Mouse (Mus musculus): ENCODE data around the gene Psme2b. TPM values are rescaled to one million over a fixed set of nuclear protein-coding genes. Genes with fewer than 3 reads are reported as not detected.
"Not testable (repeated sequence)": the region's sequence is repeated elsewhere in the genome, so short reads cannot be mapped to it uniquely, and the experiment has no call there.

Psme2b gene
- polyA plus RNA-seq, 1 experiment, result 82.5 TPM

GRCm38 (mm10) chr11:48926437-48926836, 19.6 kb downstream of the Psme2b start:
- H3K4me1 ChIP-seq (ENCODE audit: control insufficient read depth, insufficient read depth, low read length); H3K27ac ChIP-seq (ENCODE audit: insufficient read depth, low read depth, low read length); H3K4me3 ChIP-seq (ENCODE audit: insufficient read depth, low read length): not testable (repeated sequence)

GRCm38 (mm10) chr11:48923818-48924217, 22.2 kb downstream of the Psme2b start:
- H3K4me1 ChIP-seq (ENCODE audit: control insufficient read depth, insufficient read depth, low read length), result peaks cover 13% of the 10 kb centered on the region
- H3K4me3 ChIP-seq (ENCODE audit: insufficient read depth, low read length); H3K27ac ChIP-seq (ENCODE audit: insufficient read depth, low read depth, low read length): not testable (repeated sequence)

- no peak overlapping the region for H3K4me3 ChIP-seq (ENCODE audit: insufficient read depth, low read length)
- TF ChIP-seq POLR2A (IDR thresholded peaks at IDR 0.05; ENCODE audit: borderline replicate concordance, low read depth, low read length) (no peak), CTCF (IDR thresholded peaks at IDR 0.05; ENCODE audit: low read depth, low read length) (no peak)
- H3K4me1 ChIP-seq (ENCODE audit: control insufficient read depth, insufficient read depth, low read length), result peaks cover 12% of the 10 kb centered on the region
- H3K27ac ChIP-seq (ENCODE audit: insufficient read depth, low read depth, low read length), result no peak overlapping the region
These were observed 27.6 kb downstream of the Psme2b start for GRCm38 (mm10) chr11:48918380-48918779.

GRCm38 (mm10) chr11:48913611-48914010, 32.4 kb downstream of the Psme2b start:
- TF ChIP-seq POLR2A (IDR thresholded peaks at IDR 0.05; ENCODE audit: borderline replicate concordance, low read depth, low read length) (no peak), CTCF (IDR thresholded peaks at IDR 0.05; ENCODE audit: low read depth, low read length) (no peak)
- no peak overlapping the region for H3K27ac ChIP-seq (ENCODE audit: insufficient read depth, low read depth, low read length)
- no peak overlapping the region for H3K4me3 ChIP-seq (ENCODE audit: insufficient read depth, low read length)
- peaks cover 5% of the 10 kb centered on the region; the same call in 1 of the 2 replicates for H3K4me1 ChIP-seq (ENCODE audit: control insufficient read depth, insufficient read depth, low read length)

GRCm38 (mm10) chr11:48908459-48908858, 37.5 kb downstream of the Psme2b start:
- Histone ChIP-seq H3K4me1 (ENCODE audit: control insufficient read depth, insufficient read depth, low read length) (no peaks in the 10 kb centered on the region; the same call in none of the 2 replicates), H3K27ac (ENCODE audit: insufficient read depth, low read depth, low read length) (no peak overlapping the region), H3K4me3 (ENCODE audit: insufficient read depth, low read length) (no peak overlapping the region)
- TF ChIP-seq POLR2A (IDR thresholded peaks at IDR 0.05; ENCODE audit: borderline replicate concordance, low read depth, low read length) (no peak), CTCF (IDR thresholded peaks at IDR 0.05; ENCODE audit: low read depth, low read length) (no peak)

- H3K4me3 ChIP-seq (ENCODE audit: insufficient read depth, low read length), result peak within 1 kb of the TSS; percentile 27
- TF ChIP-seq POLR2A (IDR thresholded peaks at IDR 0.05; ENCODE audit: borderline replicate concordance, low read depth, low read length), result no peak
- no peak for TF ChIP-seq CTCF (IDR thresholded peaks at IDR 0.05; ENCODE audit: low read depth, low read length)
- H3K27ac ChIP-seq (ENCODE audit: insufficient read depth, low read depth, low read length), result peak within 1 kb of the TSS; percentile 99
- peaks cover 32% of the 10 kb centered on the region for H3K4me1 ChIP-seq (ENCODE audit: control insufficient read depth, insufficient read depth, low read length)
These were observed 44.0 kb downstream of the Psme2b start, which contains the start of gene Gm5431 for GRCm38 (mm10) chr11:48902021-48902420. Gm5431 (minus strand) TSS chr11:48902214.

- Histone ChIP-seq H3K4me3 (ENCODE audit: insufficient read depth, low read length) (peak overlapping the region; percentile 27), H3K27ac (ENCODE audit: insufficient read depth, low read depth, low read length) (peak overlapping the region; percentile 99), H3K4me1 (ENCODE audit: control insufficient read depth, insufficient read depth, low read length) (peaks cover 32% of the 10 kb centered on the region)
These were observed 44.4 kb downstream of the Psme2b start for GRCm38 (mm10) chr11:48901567-48901930.

GRCm38 (mm10) chr11:48900654-48901566, 45.1 kb downstream of the Psme2b start:
- Histone ChIP-seq H3K27ac (ENCODE audit: insufficient read depth, low read depth, low read length) (peak overlapping the region; percentile 99), H3K4me1 (ENCODE audit: control insufficient read depth, insufficient read depth, low read length) (peaks cover 32% of the 10 kb centered on the region), H3K4me3 (ENCODE audit: insufficient read depth, low read length) (peak overlapping the region; percentile 27)

- peaks cover 32% of the 10 kb centered on the region for H3K4me1 ChIP-seq (ENCODE audit: control insufficient read depth, insufficient read depth, low read length)
- H3K4me3 ChIP-seq (ENCODE audit: insufficient read depth, low read length), result no peak overlapping the region
- H3K27ac ChIP-seq (ENCODE audit: insufficient read depth, low read depth, low read length), result no peak overlapping the region
- no peak for TF ChIP-seq CTCF (IDR thresholded peaks at IDR 0.05; ENCODE audit: low read depth, low read length)
- no peak for TF ChIP-seq POLR2A (IDR thresholded peaks at IDR 0.05; ENCODE audit: borderline replicate concordance, low read depth, low read length)
These were observed 47.1 kb downstream of the Psme2b start for GRCm38 (mm10) chr11:48898812-48899431.

Other genes with a start within 250 kb of the Psme2b start
- gene Rack1, start 145.9 kb downstream of the Psme2b start, polyA plus RNA-seq (2012; ENCODE audit: insufficient read depth, insufficient read length, missing spikeins), result 1,563 and 1,726 TPM in 2 replicates
- 55.5 and 64.4 TPM in 2 replicates for gene Trim41, start 128.8 kb downstream of the Psme2b start, polyA plus RNA-seq (2012; ENCODE audit: insufficient read depth, insufficient read length, missing spikeins)
- 1.0 and 1.1 TPM in 2 replicates for gene Trim7, start 120.0 kb downstream of the Psme2b start, polyA plus RNA-seq (2012; ENCODE audit: insufficient read depth, insufficient read length, missing spikeins)
- gene Gm12184, start 119.5 kb downstream of the Psme2b start, polyA plus RNA-seq (2012; ENCODE audit: insufficient read depth, insufficient read length, missing spikeins), result 4.8 and 11.3 TPM in 2 replicates
- gene Irgm1, start 74.5 kb downstream of the Psme2b start, polyA plus RNA-seq (2012; ENCODE audit: insufficient read depth, insufficient read length, missing spikeins), result 79.4 and 80.7 TPM in 2 replicates
- 43.3 and 53.0 TPM in 2 replicates for gene Gm5431, start 44.0 kb downstream of the Psme2b start, polyA plus RNA-seq (2012; ENCODE audit: insufficient read depth, insufficient read length, missing spikeins)
- 1.0 and 1.3 TPM in 2 replicates for gene Olfr56, start 32.7 kb upstream of the Psme2b start, polyA plus RNA-seq (2012; ENCODE audit: insufficient read depth, insufficient read length, missing spikeins)
- 27.3 and 32.4 TPM in 2 replicates for gene 9930111J21Rik1, start 33.2 kb upstream of the Psme2b start, polyA plus RNA-seq (2012; ENCODE audit: insufficient read depth, insufficient read length, missing spikeins)
- 2.7 and 3.7 TPM in 2 replicates for gene Gm12185, start 46.0 kb upstream of the Psme2b start, polyA plus RNA-seq (2012; ENCODE audit: insufficient read depth, insufficient read length, missing spikeins)
- gene Tgtp1, start 48.0 kb upstream of the Psme2b start, polyA plus RNA-seq (2012; ENCODE audit: insufficient read depth, insufficient read length, missing spikeins), result 2.3 and 5.8 TPM in 2 replicates
- gene 9930111J21Rik2, start 105.1 kb upstream of the Psme2b start, polyA plus RNA-seq (2012; ENCODE audit: insufficient read depth, insufficient read length, missing spikeins), result 72.7 and 91.8 TPM in 2 replicates
- gene Tgtp2, start 118.0 kb upstream of the Psme2b start, polyA plus RNA-seq (2012; ENCODE audit: insufficient read depth, insufficient read length, missing spikeins), result 11.8 and 21.4 TPM in 2 replicates
- 49.2 and 51.9 TPM in 2 replicates for gene Ifi47, start 130.4 kb upstream of the Psme2b start, polyA plus RNA-seq (2012; ENCODE audit: insufficient read depth, insufficient read length, missing spikeins)
- not detected in 2 replicates for gene Olfr1396, start 168.7 kb upstream of the Psme2b start, polyA plus RNA-seq (2012; ENCODE audit: insufficient read depth, insufficient read length, missing spikeins)
- not detected in 2 replicates for gene Olfr1395, start 196.1 kb upstream of the Psme2b start, polyA plus RNA-seq (2012; ENCODE audit: insufficient read depth, insufficient read length, missing spikeins)
- gene Olfr1394, start 208.2 kb upstream of the Psme2b start, polyA plus RNA-seq (2012; ENCODE audit: insufficient read depth, insufficient read length, missing spikeins), result not detected in 2 replicates
- gene Btnl9, start 241.0 kb upstream of the Psme2b start, polyA plus RNA-seq (2012; ENCODE audit: insufficient read depth, insufficient read length, missing spikeins), result 0.15 TPM in 1 of 2 replicates, not detected in the other